Mouse (Mus musculus): ENCODE data around the gene Igfbp5. TPM values are rescaled to one million over a fixed set of nuclear protein-coding genes. Genes with fewer than 3 reads are reported as not detected.

The Igfbp5 gene
- 153 and 229 TPM in 2 replicates for polyA plus RNA-seq (2012; rRNA removed; ENCODE audit: low replicate concordance)

DNA sequence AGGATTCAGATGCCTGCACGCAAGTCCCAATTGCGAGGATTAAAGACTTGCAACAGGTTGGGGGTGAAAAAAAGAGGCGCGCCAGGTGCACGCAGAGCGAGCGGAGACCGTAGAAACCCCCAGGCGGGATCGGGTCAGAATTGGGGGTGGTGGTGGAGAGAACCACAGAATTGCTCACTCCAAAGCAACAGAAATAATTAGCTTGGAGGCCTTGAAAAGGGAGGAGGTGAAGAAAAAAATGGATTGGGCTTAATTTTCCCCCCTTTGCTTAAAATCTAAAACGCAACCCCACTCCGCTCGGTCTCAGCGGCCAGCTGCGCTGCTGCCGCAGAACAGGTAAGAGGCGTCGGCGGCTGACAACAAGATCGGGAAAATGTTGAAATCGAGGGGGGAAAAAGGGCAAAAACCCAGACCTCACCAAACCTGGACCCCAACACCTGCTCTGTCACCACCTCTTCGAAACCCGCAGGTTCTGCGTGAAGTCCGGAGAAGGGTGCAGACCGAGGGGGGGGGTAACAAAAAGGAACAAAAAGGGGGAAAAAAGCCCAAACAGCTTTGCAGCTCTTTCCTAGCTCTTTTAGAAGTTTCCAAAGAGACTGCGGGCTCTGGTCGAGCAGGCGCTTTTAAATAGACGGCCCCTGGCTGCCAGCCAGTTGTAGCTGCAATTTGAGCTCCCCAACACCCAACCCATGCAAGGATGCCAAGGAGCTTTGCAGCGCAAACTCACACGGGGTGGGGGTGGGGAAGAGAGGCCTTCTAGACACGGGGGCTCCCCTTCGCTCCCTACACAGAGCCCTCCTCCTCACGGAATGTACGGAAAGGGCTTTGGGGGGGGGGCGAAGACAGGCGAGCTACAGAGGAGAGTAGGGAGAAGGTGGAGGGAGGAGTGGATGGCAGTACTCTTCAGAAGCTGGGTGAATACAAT, at the start of gene Igfbp5:
Gene Igfbp5 (minus strand): TSS at position 598 of the 925 bp plus-strand sequence.

DNA sequence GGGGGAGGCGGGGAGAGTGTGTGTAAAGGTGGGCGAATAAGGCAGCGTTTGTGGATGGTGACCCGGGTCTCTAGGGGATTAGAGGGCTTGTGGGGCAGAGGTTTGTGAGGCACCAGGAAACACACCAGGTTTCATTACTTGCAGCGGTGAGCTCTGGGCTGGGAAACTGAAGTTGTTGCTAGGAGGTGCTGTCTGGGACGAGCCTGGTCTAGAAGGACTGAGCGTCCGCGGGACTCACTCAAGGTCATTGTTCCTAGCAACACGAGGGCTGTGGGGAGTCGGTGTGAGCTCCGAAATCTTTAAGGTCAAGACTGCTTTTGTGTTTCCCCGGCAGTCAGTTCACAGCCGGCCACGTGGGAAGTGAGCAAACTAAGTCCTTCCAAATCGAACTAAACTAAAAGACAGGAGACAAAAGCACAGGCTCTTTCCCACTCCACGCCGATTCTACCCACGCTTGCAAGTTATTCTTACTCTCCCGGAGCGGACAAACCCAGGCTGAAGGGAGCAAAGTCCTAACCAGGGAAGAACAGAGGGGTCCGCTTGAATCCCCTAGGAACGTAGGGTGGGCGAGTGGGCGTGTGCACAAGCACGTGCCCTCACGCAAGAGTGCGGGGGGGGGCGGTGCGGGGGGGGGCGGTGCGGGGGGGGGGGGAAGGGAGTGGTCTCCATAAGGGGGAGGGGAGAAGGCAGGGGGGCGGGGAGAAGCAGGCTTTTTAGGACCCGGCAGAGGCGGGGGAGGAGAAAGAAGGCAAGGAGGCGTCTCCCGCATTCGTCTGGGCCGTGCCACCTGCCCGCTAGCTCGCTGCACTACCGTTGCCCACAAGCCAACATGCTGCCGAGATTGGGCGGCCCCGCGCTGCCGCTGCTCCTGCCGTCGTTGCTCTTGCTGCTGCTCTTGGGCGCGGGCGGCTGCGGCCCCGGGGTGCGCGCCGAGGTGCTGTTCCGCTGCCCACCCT, 50.7 kb downstream of the Igfbp5 start, which contains the start of gene Igfbp2:
Gene Igfbp2 (plus strand): TSS at position 753 of the 956 bp plus-strand sequence.

Other genes with a start within 250 kb of the Igfbp5 start
- gene Ankar, start 174.3 kb downstream of the Igfbp5 start, polyA plus RNA-seq (2012; rRNA removed; ENCODE audit: low replicate concordance): not detected in 2 replicates
- gene Rpl37a, start 163.6 kb downstream of the Igfbp5 start, polyA plus RNA-seq (2012; rRNA removed; ENCODE audit: low replicate concordance): 498 and 569 TPM in 2 replicates
- 12.0 and 40.9 TPM in 2 replicates for gene Igfbp2, start 50.4 kb downstream of the Igfbp5 start, polyA plus RNA-seq (2012; rRNA removed; ENCODE audit: low replicate concordance)
- not detected in 2 replicates for gene Tnp1, start 141.0 kb upstream of the Igfbp5 start, polyA plus RNA-seq (2012; rRNA removed; ENCODE audit: low replicate concordance)

Measured in mammary gland, adult 2 months (tissue).